Mouse (Mus musculus): ENCODE results near the gene Dram2. TPM values are rescaled to one million over a fixed set of nuclear protein-coding genes. Genes with fewer than 3 reads are reported as not detected.

Gene Dram2
- polyA plus RNA-seq, 1 experiment: not detected

DNA sequence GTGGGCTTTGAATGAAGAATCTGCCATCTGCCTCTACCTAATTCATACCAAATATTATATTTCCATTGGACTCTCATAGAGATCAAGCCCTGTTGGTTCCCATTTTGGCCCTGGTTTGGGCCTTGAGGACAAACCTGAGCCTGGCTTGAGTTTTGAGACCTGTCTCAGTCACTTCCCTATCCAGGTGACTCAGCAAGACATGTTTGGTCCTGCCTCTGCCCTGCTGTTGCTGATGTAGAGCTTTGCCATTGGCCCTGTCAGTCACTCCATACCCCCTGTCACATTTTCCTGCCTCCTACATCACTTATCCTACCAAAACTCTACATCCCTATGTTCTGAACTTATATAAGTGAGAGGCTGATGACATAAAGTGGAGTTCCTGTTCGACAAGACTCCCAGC, 70.5 kb downstream of the Dram2 start:
- no peak overlapping the region for H3K4me3 ChIP-seq (ENCODE audit: insufficient read depth, low read depth, low read length)
- no peaks in the 10 kb centered on the region for H3K4me1 ChIP-seq (ENCODE audit: control insufficient read depth, insufficient read depth, low read length)
- TF ChIP-seq POLR2A (IDR thresholded peaks at IDR 0.05; ENCODE audit: insufficient read depth, low read depth, low read length) (no peak), CTCF (IDR thresholded peaks at IDR 0.05; ENCODE audit: insufficient read depth, low read depth, low read length) (no peak)
- H3K27ac ChIP-seq (ENCODE audit: insufficient read depth, low read depth, low read length): no peak overlapping the region
- 82% methylated on average over 1 of the region's 1 CpGs for WGBS

Other genes starting within 250 kb of the Dram2 start
- gene Chil6, start 141.6 kb upstream of the Dram2 start, polyA plus RNA-seq (2012; ENCODE audit: insufficient read depth, insufficient read length, low replicate concordance, missing spikeins): not detected in 2 replicates
- not detected in 2 replicates for gene Dennd2d, start 65.4 kb upstream of the Dram2 start, polyA plus RNA-seq (2012; ENCODE audit: insufficient read depth, insufficient read length, low replicate concordance, missing spikeins)
- gene Cept1, start within 50 bp of the Dram2 start, polyA plus RNA-seq (2012; ENCODE audit: insufficient read depth, insufficient read length, low replicate concordance, missing spikeins): not detected in 2 replicates
- not detected in 2 replicates for gene Lrif1, start 137.2 kb downstream of the Dram2 start, polyA plus RNA-seq (2012; ENCODE audit: insufficient read depth, insufficient read length, low replicate concordance, missing spikeins)
- not detected in 2 replicates for gene Cd53, start 242.4 kb downstream of the Dram2 start, polyA plus RNA-seq (2012; ENCODE audit: insufficient read depth, insufficient read length, low replicate concordance, missing spikeins)

Measured in olfactory bulb, adult 2 months (tissue).